Mouse (Mus musculus) cerebellum, postnatal 25 days (tissue): Measurements from ENCODE around the gene Gm7879.

Source experiments
- DNase-seq, 2 experiments: peaks; one replicate each; pipeline ENCODE4 v3.0.0; 2021; ENCODE audit warnings: mixed read lengths in 2 of 2

Gm7879 gene

GRCm38 (mm10) chr5:43948748-43949275 is 35.9 kb downstream of the Gm7879 start:
- peak; percentile 2 to 3 for DNase-seq

GRCm38 (mm10) chr5:43953241-43953640 is 40.3 kb downstream of the Gm7879 start:
- DNase-seq: no peak

DNA sequence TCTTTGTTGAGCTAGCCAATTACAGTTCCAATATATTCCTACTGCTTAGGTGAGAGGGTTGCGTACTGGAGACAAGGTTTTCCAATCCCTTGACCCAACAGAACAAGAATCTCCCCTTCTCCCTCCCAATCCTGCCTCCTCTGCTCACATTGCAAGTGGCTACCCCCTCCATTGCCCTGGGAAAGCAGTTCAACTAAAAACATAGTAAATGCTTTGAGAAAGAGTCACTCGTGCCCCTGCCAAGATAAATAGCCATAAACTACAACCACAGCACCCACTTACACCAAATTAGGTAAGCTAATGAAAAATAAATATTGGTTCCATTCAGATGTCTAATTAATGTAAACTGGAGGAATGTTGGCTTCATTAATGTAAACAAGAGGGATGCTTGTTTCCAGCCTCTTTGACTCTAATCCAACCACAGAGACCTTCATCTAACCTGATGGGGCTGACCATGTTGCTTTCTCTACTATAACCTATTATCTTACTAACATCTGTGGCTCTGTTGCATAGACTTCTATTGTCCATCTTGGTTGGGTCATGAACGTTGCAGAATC is 47.0 kb downstream of the Gm7879 start:
- no peak for DNase-seq

- no peak for DNase-seq
These were observed 48.1 kb downstream of the Gm7879 start for GRCm38 (mm10) chr5:43961056-43961455.
